Comparison of ENCODE assay signal across 8 mouse cellular contexts in genomic region chr4:131872672-131873292, GRCm38 (mm10). TPM values are rescaled to one million over a fixed set of nuclear protein-coding genes. Genes with fewer than 3 reads are reported as not detected.
DNase-seq lines count a peak whose midpoint lies in the region; ATAC-seq and TF ChIP-seq lines count a peak whose summit lies in the region.

No protein-coding gene starts in this region.

- H3K9ac ChIP-seq in embryonic facial prominence, embryonic 13.5 days, result peak overlapping the region; percentile 100
- H3K9ac ChIP-seq in limb, embryonic 11.5 days (ENCODE audit: low read length), result peak overlapping the region; percentile 100
- peak overlapping the region; percentile 65 for H3K9ac ChIP-seq in neural tube, embryonic 14.5 days (replicated peaks; ENCODE audit: low read depth, low read length)

- WGBS in embryonic facial prominence, embryonic 13.5 days, result 6% methylated on average over 11 of the region's 11 CpGs
- WGBS in limb, embryonic 11.5 days, result 13% methylated on average over 11 of the region's 11 CpGs
- WGBS in neural tube, embryonic 14.5 days, result 13% methylated on average over 11 of the region's 11 CpGs

- H3K9me3 ChIP-seq in embryonic facial prominence, embryonic 13.5 days, result no peaks in the 10 kb centered on the region
- no peaks in the 10 kb centered on the region for H3K9me3 ChIP-seq in limb, embryonic 11.5 days (ENCODE audit: control insufficient read depth, low read length)
- no peaks in the 10 kb centered on the region for H3K9me3 ChIP-seq in neural tube, embryonic 14.5 days (ENCODE audit: control insufficient read depth, low read length)

- H3ac ChIP-seq in C2C12 (ENCODE audit: control insufficient read depth, insufficient read length, low read depth), result peak overlapping the region; percentile 76

- peaks cover 3% of the 10 kb centered on the region for H3K36me3 ChIP-seq in C2C12 (ENCODE audit: control insufficient read depth, insufficient read depth)
- H3K36me3 ChIP-seq in embryonic facial prominence, embryonic 13.5 days, result peaks cover 1% of the 10 kb centered on the region
- no peaks in the 10 kb centered on the region for H3K36me3 ChIP-seq in limb, embryonic 11.5 days (ENCODE audit: control insufficient read depth, insufficient read depth, low read length)
- H3K36me3 ChIP-seq in neural tube, embryonic 14.5 days (ENCODE audit: control insufficient read depth, insufficient read depth, low read length), result no peaks in the 10 kb centered on the region

- peaks cover 56% of the 10 kb centered on the region for H3K79me2 ChIP-seq in C2C12 (ENCODE audit: control insufficient read depth, insufficient read depth)

- peaks cover 29% of the 10 kb centered on the region for H3K4me1 ChIP-seq in embryonic facial prominence, embryonic 13.5 days
- H3K4me1 ChIP-seq in limb, embryonic 11.5 days (ENCODE audit: control insufficient read depth, insufficient read depth, low read length), result peaks cover 10% of the 10 kb centered on the region
- peaks cover 27% of the 10 kb centered on the region for H3K4me1 ChIP-seq in neural tube, embryonic 14.5 days (ENCODE audit: control insufficient read depth, insufficient read depth, low read length)

- H3K4me2 ChIP-seq in embryonic facial prominence, embryonic 13.5 days, result peak overlapping the region; percentile 61
- peak overlapping the region; percentile 68 for H3K4me2 ChIP-seq in limb, embryonic 11.5 days (ENCODE audit: low read depth, severe bottlenecking)
- peak overlapping the region; percentile 59 for H3K4me2 ChIP-seq in neural tube, embryonic 14.5 days (ENCODE audit: low read depth, low read length)

- H3K4me3 ChIP-seq in C2C12 (ENCODE audit: insufficient read depth, poor library complexity, severe bottlenecking), result peak overlapping the region; percentile 89
- H3K4me3 ChIP-seq in embryonic facial prominence, embryonic 13.5 days, result peak overlapping the region; percentile 97
- H3K4me3 ChIP-seq in limb, embryonic 11.5 days (ENCODE audit: low read depth, low read length), result peak overlapping the region; percentile 85
- peak overlapping the region; percentile 98 for H3K4me3 ChIP-seq in neural tube, embryonic 14.5 days (ENCODE audit: low read depth, low read length)

- ATAC-seq in embryonic facial prominence, embryonic 13.5 days (ENCODE audit: insufficient number of reproducible peaks, insufficient read depth, low FRiP score, low TSS enrichment, low read depth), result no peak
- peak; percentile 55; the same call in 1 of the 2 replicates for ATAC-seq in limb, embryonic 11.5 days (ENCODE audit: insufficient number of reproducible peaks, low FRiP score, low TSS enrichment, low read depth)
- ATAC-seq in neural tube, embryonic 14.5 days (ENCODE audit: low read depth), result peak; percentile 21; the same call in 1 of the 2 replicates

- TF ChIP-seq CTCF in C2C12 (IDR thresholded peaks at IDR 0.05; ENCODE audit: control insufficient read depth, insufficient read depth, insufficient read length), result no peak

- no peaks in the 10 kb centered on the region for H3K27me3 ChIP-seq in C2C12 (ENCODE audit: control insufficient read depth, insufficient read depth, insufficient read length)
- H3K27me3 ChIP-seq in embryonic facial prominence, embryonic 13.5 days, result no peaks in the 10 kb centered on the region
- no peaks in the 10 kb centered on the region for H3K27me3 ChIP-seq in limb, embryonic 11.5 days (ENCODE audit: control insufficient read depth, insufficient read depth, low read length)
- peaks cover 4% of the 10 kb centered on the region; the same call in 1 of the 2 replicates for H3K27me3 ChIP-seq in neural tube, embryonic 14.5 days (ENCODE audit: control insufficient read depth, insufficient read depth, low read length)

- DNase-seq in heart, adult 11 months, result peak; percentile 92
- DNase-seq in heart, adult 9 months (ENCODE audit: low spot score in 2 of 2), result no peak
- peak; percentile 41 for DNase-seq in limb, embryonic 11.5 days (ENCODE audit: low spot score)
- DNase-seq in ovary, postnatal 10 days (ENCODE audit: low spot score), result no peak
- no peak for DNase-seq in left cerebral cortex, adult 18-20 months (ENCODE audit: low spot score in 2 of 2)

- H3K27ac ChIP-seq in embryonic facial prominence, embryonic 13.5 days, result peak overlapping the region; percentile 84
- peak overlapping the region; percentile 99 for H3K27ac ChIP-seq in limb, embryonic 11.5 days (replicated peaks; ENCODE audit: low read depth, low read length)
- H3K27ac ChIP-seq in neural tube, embryonic 14.5 days (ENCODE audit: low read depth, low read length), result peak overlapping the region; percentile 18; the same call in 1 of the 2 replicates

- peaks cover 42% of the 10 kb centered on the region for H3K79me3 ChIP-seq in C2C12 (ENCODE audit: low read depth)

TF ChIP-seq in C2C12, 6 proteins besides CTCF, POLR2A, EP300 and RAD21:
- no peak for TF ChIP-seq MAX (IDR thresholded peaks at IDR 0.05)
- TF ChIP-seq USF1 (IDR thresholded peaks at IDR 0.05; ENCODE audit: low read depth), result no peak
- no peak for TF ChIP-seq CEBPB (IDR thresholded peaks at IDR 0.05; ENCODE audit: low read depth)
- TF ChIP-seq MYOD1 (IDR thresholded peaks at IDR 0.05; ENCODE audit: control insufficient read depth, insufficient read length, low read depth), result no peak
- TF ChIP-seq MYOG (IDR thresholded peaks at IDR 0.05; ENCODE audit: control insufficient read depth, extremely low read depth, insufficient read length), result no peak
- no peak for TF ChIP-seq FOSL1 (IDR thresholded peaks at IDR 0.05; ENCODE audit: insufficient read depth, low read length, poor library complexity, severe bottlenecking)

RNA-seq across cellular contexts. Expression of gene Srsf4, which starts 0.6 kb away (rescaled TPM):
- polyA plus RNA-seq in C2C12 (2012; fragmentation: generic; extraction: Trizol), result 55.4 TPM
- polyA plus RNA-seq in embryonic facial prominence, embryonic 13.5 days (2015; fragmentation: Nextera tagmentation; extraction: Ambion mirVana), result 126 and 127 TPM in 2 replicates
- polyA plus RNA-seq in limb, embryonic 11.5 days (2014; fragmentation: Nextera tagmentation; extraction: Ambion mirVana), result 140 and 150 TPM in 2 replicates
- 88.5 and 102 TPM in 2 replicates for polyA plus RNA-seq in neural tube, embryonic 14.5 days (2014; fragmentation: Nextera tagmentation; extraction: Ambion mirVana)
- total RNA-seq in left cerebral cortex, adult 18-20 months (2021), result 10 to 100 TPM; 67.1 to 68.0 TPM

RNA-seq across cellular contexts. Expression of gene Mecr, which starts 29.5 kb away (rescaled TPM):
- polyA plus RNA-seq in C2C12 (2012; fragmentation: generic; extraction: Trizol), result 49.4 TPM
- 51.2 and 58.6 TPM in 2 replicates for polyA plus RNA-seq in embryonic facial prominence, embryonic 13.5 days (2015; fragmentation: Nextera tagmentation; extraction: Ambion mirVana)
- 43.3 and 45.3 TPM in 2 replicates for polyA plus RNA-seq in limb, embryonic 11.5 days (2014; fragmentation: Nextera tagmentation; extraction: Ambion mirVana)
- polyA plus RNA-seq in neural tube, embryonic 14.5 days (2014; fragmentation: Nextera tagmentation; extraction: Ambion mirVana), result 32.6 and 34.9 TPM in 2 replicates
- total RNA-seq in left cerebral cortex, adult 18-20 months (2021), result 10 to 100 TPM; 28.9 to 31.7 TPM

RNA-seq across cellular contexts. Expression of gene Ptpru, which starts 34.7 kb away (rescaled TPM):
- polyA plus RNA-seq in C2C12 (2012; fragmentation: generic; extraction: Trizol), result 0.07 TPM
- 30.0 and 34.3 TPM in 2 replicates for polyA plus RNA-seq in embryonic facial prominence, embryonic 13.5 days (2015; fragmentation: Nextera tagmentation; extraction: Ambion mirVana)
- 12.5 and 13.3 TPM in 2 replicates for polyA plus RNA-seq in limb, embryonic 11.5 days (2014; fragmentation: Nextera tagmentation; extraction: Ambion mirVana)
- 15.3 and 18.1 TPM in 2 replicates for polyA plus RNA-seq in neural tube, embryonic 14.5 days (2014; fragmentation: Nextera tagmentation; extraction: Ambion mirVana)
- total RNA-seq in left cerebral cortex, adult 18-20 months (2021), result 10 to 100 TPM; 33.2 to 47.6 TPM

RNA-seq across cellular contexts. Expression of gene Tmem200b, which starts 48.8 kb away (rescaled TPM):
- polyA plus RNA-seq in C2C12 (2012; fragmentation: generic; extraction: Trizol), result 2.3 TPM
- 3.0 and 4.3 TPM in 2 replicates for polyA plus RNA-seq in embryonic facial prominence, embryonic 13.5 days (2015; fragmentation: Nextera tagmentation; extraction: Ambion mirVana)
- polyA plus RNA-seq in limb, embryonic 11.5 days (2014; fragmentation: Nextera tagmentation; extraction: Ambion mirVana), result 1.3 and 2.4 TPM in 2 replicates
- polyA plus RNA-seq in neural tube, embryonic 14.5 days (2014; fragmentation: Nextera tagmentation; extraction: Ambion mirVana), result not detected in 2 replicates
- total RNA-seq in left cerebral cortex, adult 18-20 months (2021), result 10 to 100 TPM in 1 of 2 experiments, 1 to 10 TPM in 1; 8.4 to 13.5 TPM

Comparison
In these comparisons a context has a peak if more than half of its experiments do, and no peak if none do; other contexts are left out.
1. DNase-seq: peak in heart, adult 11 months (single experiment) and limb, embryonic 11.5 days (single experiment); none in heart, adult 9 months (0 of 2), ovary, postnatal 10 days (single experiment) and left cerebral cortex, adult 18-20 months (0 of 2).
2. H3K27ac ChIP-seq: peak in every context shown above with its lines; median percentile 99 in limb, embryonic 11.5 days; 84 in embryonic facial prominence, embryonic 13.5 days; 18 in neural tube, embryonic 14.5 days.
3. RNA of gene Ptpru, which starts 34.7 kb away (polyA plus RNA-seq): 30.0 to 34.3 TPM in embryonic facial prominence, embryonic 13.5 days, 15.3 to 18.1 TPM in neural tube, embryonic 14.5 days and 12.5 to 13.3 TPM in limb, embryonic 11.5 days; 0.07 TPM in C2C12 (single experiment); every median in the first group is over 10 times any median in the second.
4. Peak in every context shown above with its lines, with median percentiles within 50 percentile points of each other: H3K4me3 ChIP-seq, H3K4me2 ChIP-seq and H3K9ac ChIP-seq.